Mouse (Mus musculus): Measurements from ENCODE around the gene Ddit4.

- peak; percentile 77 for TF ChIP-seq CTCF (IDR thresholded peaks at IDR 0.05)
- peak; percentile 93 for TF ChIP-seq EP300 (IDR thresholded peaks at IDR 0.05)
Observed at GRCm38 (mm10) chr10:59997591-59997990, 46.0 kb upstream of the Ddit4 start.

All from lung, postnatal 0 days (tissue).